Mouse (Mus musculus) small intestine, adult 2 months (tissue): Measurements from ENCODE around the gene Pik3r2.

Experiments
- CTCF ChIP-seq: fragments of 200-500 bp; IDR thresholded peaks from 2 replicates; pipeline ENCODE4 v1.5.1; 2012; ENCODE audit warnings: low read depth, mild to moderate bottlenecking, control low read depth, inconsistent platforms, low read length, moderate library complexity, mixed read lengths; ENCODE audit not compliant: insufficient replicate concordance, insufficient read length; ENCODE audit errors: extremely low read depth
- POLR2A ChIP-seq: fragments of 200-500 bp; IDR thresholded peaks from 2 replicates; pipeline ENCODE4 v1.6.1; 2012; ENCODE audit warnings: low read depth, mild to moderate bottlenecking, control low read depth, inconsistent platforms, low read length, moderate library complexity

- no peak for TF ChIP-seq CTCF
- no peak for TF ChIP-seq POLR2A
Observed at GRCm38 (mm10) chr8:70758616-70759561, 17.6 kb downstream of the Pik3r2 start.
